ENCODE assay signal across 8 mouse cellular contexts in genomic region chr11:69008182-69009121, GRCm38 (mm10). TPM values are rescaled to one million over a fixed set of nuclear protein-coding genes. Genes with fewer than 3 reads are reported as not detected.
DNase-seq lines count a peak whose midpoint lies in the region; ATAC-seq lines count a peak whose summit lies in the region.

Gene Pfas, minus strand, starts transcription at chr11:69008460.

- no peaks in the 10 kb centered on the region for H3K9me3 ChIP-seq in megakaryocyte, embryonic 14.5 days

- H3K27me3 ChIP-seq in megakaryocyte, embryonic 14.5 days (replicated peaks), result no peaks in the 10 kb centered on the region

- H3K4me3 ChIP-seq in megakaryocyte, embryonic 14.5 days (replicated peaks), result peak within 1 kb of the TSS; percentile 98

- peak; percentile 89 for ATAC-seq in common myeloid progenitor, adult 5-6 weeks (replicated peaks; ENCODE audit: low read depth, poor library complexity, severe bottlenecking)

- peaks cover 44% of the 10 kb centered on the region for H3K4me1 ChIP-seq in megakaryocyte, embryonic 14.5 days

- H3K36me3 ChIP-seq in megakaryocyte, embryonic 14.5 days (replicated peaks; ENCODE audit: low read length), result peaks cover 6% of the 10 kb centered on the region

- DNase-seq in ZHBTc4 (ENCODE audit: low read depth, low spot score), result peak; percentile 99
- DNase-seq in gastrocnemius, adult 8-10 months (ENCODE audit: low spot score in 2 of 2), result peak; percentile 49 to 54
- peak; percentile 79 for DNase-seq in hindlimb bud, embryonic 11.5 days (ENCODE audit: extremely low spot score, low read depth, low spot score)
- DNase-seq in left cerebral cortex, adult 8-10 months (ENCODE audit: low spot score in 2 of 2), result peak; percentile 87 to 88
- DNase-seq in right cerebral cortex, postnatal 10 days (ENCODE audit: low spot score in 2 of 2), result peak; percentile 96 to 97
- peak; percentile 93 for DNase-seq in urinary bladder, postnatal 25 days (ENCODE audit: low spot score)

RNA-seq across cellular contexts. Expression of gene Pfas, which starts in this region (rescaled TPM):
- 50.5 and 57.2 TPM in 2 replicates for total RNA-seq in common myeloid progenitor, adult 5-6 weeks (2017)
- 1 to 10 TPM; 4.9 to 9.3 (median 7.4) TPM for total RNA-seq in gastrocnemius, adult 8-10 months (2022)
- total RNA-seq in left cerebral cortex, adult 8-10 months (2022), result 10 to 100 TPM; 20.3 to 22.2 (median 20.9) TPM
- polyA plus RNA-seq in megakaryocyte, embryonic 14.5 days (2012; ENCODE audit: insufficient read depth, low replicate concordance), result 1.9 and 5.5 TPM in 2 replicates

Comparison
In these comparisons a context has a peak if more than half of its experiments do, and no peak if none do; other contexts are left out.
1. Peak in every context shown above with its lines: DNase-seq, ATAC-seq and H3K4me3 ChIP-seq.